24 mouse cellular contexts compared by ENCODE assay signal in the genomic region with DNA sequence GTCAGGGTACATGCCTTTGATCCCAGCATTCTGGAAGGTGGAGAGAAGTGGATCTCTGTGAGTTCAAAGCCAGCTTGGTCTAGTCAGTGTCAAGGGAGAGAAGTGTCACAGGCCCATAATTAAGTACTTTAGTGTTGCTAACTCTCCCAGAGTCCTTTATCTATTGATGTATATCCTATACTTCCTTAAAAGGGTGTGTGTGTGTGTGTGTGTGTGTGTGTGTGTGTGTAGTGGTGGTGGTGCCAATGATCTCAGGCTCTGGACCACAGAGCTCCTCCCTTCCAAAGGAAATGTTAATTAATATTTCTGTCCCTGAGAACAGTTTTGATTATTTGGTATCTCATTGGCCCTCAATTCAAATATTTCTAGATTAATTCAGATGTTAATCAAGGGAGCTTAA. TPM values are rescaled to one million over a fixed set of nuclear protein-coding genes. Genes with fewer than 3 reads are reported as not detected.
DNase-seq lines count a peak whose midpoint lies in the region; ATAC-seq and TF ChIP-seq lines count a peak whose summit lies in the region.
"Had no signal": no experiment of that assay in that cellular context is flagged by ENCODE, and none has a peak within 500 bp of the region (broad histone marks: within the 10 kb centered on the region; RNA-seq: fewer than 3 reads in every experiment).

No protein-coding gene starts in this region.

- no peaks in the 10 kb centered on the region for H3K9me3 ChIP-seq in liver, embryonic 11.5 days (ENCODE audit: control insufficient read depth, low read length)
- no peaks in the 10 kb centered on the region for H3K9me3 ChIP-seq in liver, postnatal 0 days (ENCODE audit: low read length)
- H3K9me3 ChIP-seq in MEL (replicated peaks; ENCODE audit: insufficient read depth, low read length), result no peaks in the 10 kb centered on the region
- H3K9me3 ChIP-seq in kidney, embryonic 14.5 days (ENCODE audit: control insufficient read depth, low read length), result no peaks in the 10 kb centered on the region
- no peaks in the 10 kb centered on the region for H3K9me3 ChIP-seq in intestine, embryonic 16.5 days (ENCODE audit: control insufficient read depth, low read length)
- H3K9me3 ChIP-seq: embryonic facial prominence, embryonic 13.5 days; embryonic facial prominence, embryonic 15.5 days; forebrain, embryonic 10.5 days; forebrain, embryonic 12.5 days had no signal

- H3K4me2 ChIP-seq in liver, embryonic 11.5 days, result no peak overlapping the region
- H3K4me2 ChIP-seq in liver, postnatal 0 days (ENCODE audit: low read depth, low read length), result no peak overlapping the region
- H3K4me2 ChIP-seq in kidney, embryonic 14.5 days (replicated peaks; ENCODE audit: low read depth, low read length), result no peak overlapping the region
- H3K4me2 ChIP-seq in intestine, embryonic 16.5 days (ENCODE audit: low read depth, low read length), result no peak overlapping the region
- H3K4me2 ChIP-seq: embryonic facial prominence, embryonic 13.5 days; embryonic facial prominence, embryonic 15.5 days; forebrain, embryonic 12.5 days had no signal

- no peak for TF ChIP-seq POLR2A in MEL (IDR thresholded peaks at IDR 0.05; ENCODE audit: control insufficient read depth in 1 of 2, insufficient read depth in 1 of 2, low read depth in 1 of 2, low read length in 2 of 2, poor library complexity in 1 of 2)

- ATAC-seq in liver, embryonic 11.5 days (replicated peaks; ENCODE audit: low FRiP score), result no peak
- no peak for ATAC-seq in liver, postnatal 0 days
- ATAC-seq in kidney, embryonic 14.5 days (ENCODE audit: low FRiP score, low TSS enrichment), result no peak
- no peak for ATAC-seq in intestine, embryonic 16.5 days
- ATAC-seq: forebrain, embryonic 14.5 days; forebrain, embryonic 16.5 days had no signal

- H3K9ac ChIP-seq in liver, embryonic 11.5 days (ENCODE audit: low read depth, low read length), result no peak overlapping the region
- H3K9ac ChIP-seq in liver, postnatal 0 days (replicated peaks), result no peak overlapping the region
- H3K9ac ChIP-seq in MEL (ENCODE audit: control insufficient read depth, low read depth, low read length, poor library complexity, severe bottlenecking), result peak overlapping the region; percentile 30
- H3K9ac ChIP-seq in kidney, embryonic 14.5 days (ENCODE audit: low read depth, low read length), result no peak overlapping the region
- no peak overlapping the region for H3K9ac ChIP-seq in intestine, embryonic 16.5 days (ENCODE audit: low read depth, low read length)
- H3K9ac ChIP-seq: embryonic facial prominence, embryonic 13.5 days; embryonic facial prominence, embryonic 15.5 days; forebrain, embryonic 12.5 days had no signal

- no peaks in the 10 kb centered on the region for H3K36me3 ChIP-seq in liver, embryonic 11.5 days (ENCODE audit: control insufficient read depth, insufficient read depth, low read length)
- no peaks in the 10 kb centered on the region for H3K36me3 ChIP-seq in liver, postnatal 0 days (replicated peaks; ENCODE audit: insufficient read depth, low read length)
- peaks cover 0 to 20% of the 10 kb centered on the region in 2 experiments; a peak in 2 of 4 replicates for H3K36me3 ChIP-seq in MEL (ENCODE audit: control insufficient read depth in 1 of 2, insufficient read depth in 2 of 2, low read length in 2 of 2)
- H3K36me3 ChIP-seq in kidney, embryonic 14.5 days (ENCODE audit: control insufficient read depth, insufficient read depth, low read length), result no peaks in the 10 kb centered on the region; the same call in 1 of the 2 replicates
- no peaks in the 10 kb centered on the region for H3K36me3 ChIP-seq in intestine, embryonic 16.5 days (ENCODE audit: control insufficient read depth, insufficient read depth, low read length)
- H3K36me3 ChIP-seq: embryonic facial prominence, embryonic 13.5 days; embryonic facial prominence, embryonic 15.5 days had no signal

- peak overlapping the region; percentile 26; the same call in 1 of the 2 replicates for H3K27ac ChIP-seq in liver, embryonic 11.5 days (ENCODE audit: low read depth, low read length)
- H3K27ac ChIP-seq in liver, postnatal 0 days (ENCODE audit: low read depth), result no peak overlapping the region
- H3K27ac ChIP-seq in MEL (ENCODE audit: control insufficient read depth, low read depth, low read length), result peak overlapping the region; percentile 94
- H3K27ac ChIP-seq in kidney, embryonic 14.5 days (ENCODE audit: low read depth, low read length), result no peak overlapping the region
- H3K27ac ChIP-seq in intestine, embryonic 16.5 days (ENCODE audit: low read length), result no peak overlapping the region
- H3K27ac ChIP-seq: embryonic facial prominence, embryonic 13.5 days; embryonic facial prominence, embryonic 15.5 days; forebrain, embryonic 10.5 days; forebrain, embryonic 12.5 days had no signal

- no peak for DNase-seq in liver, embryonic 11.5 days (ENCODE audit: low spot score)
- no peak for DNase-seq in liver, postnatal 0 days
- DNase-seq in MEL (ENCODE audit: low read depth, low spot score), result no peak
- DNase-seq in MEL-GATA-1-ER (ENCODE audit: extremely low read depth, low read depth), result peak; percentile 5
- DNase-seq: adrenal gland, adult 2 months; adrenal gland, postnatal 10 days; adrenal gland, postnatal 25 days; cerebellum, adult 11 months; cerebellum, adult 18-20 months; cerebellum, adult 8-10 months; cerebellum, adult 9-11 months; cerebellum, postnatal 14 days; cerebellum, postnatal 36 days; embryo, embryonic 11 days had no signal

- no peak for TF ChIP-seq EP300 in liver, postnatal 0 days (IDR thresholded peaks at IDR 0.05; ENCODE audit: low read depth)
- peak; percentile 61 to 64 for TF ChIP-seq EP300 in MEL (IDR thresholded peaks at IDR 0.05; ENCODE audit: low read depth in 1 of 2, low read length in 2 of 2)

- TF ChIP-seq RAD21 in MEL (IDR thresholded peaks at IDR 0.05; ENCODE audit: low read depth, low read length), result no peak

- H3K27me3 ChIP-seq in liver, embryonic 11.5 days (replicated peaks; ENCODE audit: control insufficient read depth, insufficient read depth, low read length), result no peaks in the 10 kb centered on the region
- no peaks in the 10 kb centered on the region for H3K27me3 ChIP-seq in liver, postnatal 0 days (ENCODE audit: insufficient read depth, low read length)
- H3K27me3 ChIP-seq in MEL (ENCODE audit: control insufficient read depth in 1 of 2, insufficient read depth in 2 of 2, low read length in 2 of 2), result no peaks in the 10 kb centered on the region
- no peaks in the 10 kb centered on the region for H3K27me3 ChIP-seq in kidney, embryonic 14.5 days (ENCODE audit: control insufficient read depth, insufficient read depth, low read length)
- H3K27me3 ChIP-seq in intestine, embryonic 16.5 days (replicated peaks; ENCODE audit: control insufficient read depth, insufficient read depth, low read length), result no peaks in the 10 kb centered on the region
- H3K27me3 ChIP-seq: embryonic facial prominence, embryonic 13.5 days; embryonic facial prominence, embryonic 15.5 days; forebrain, embryonic 12.5 days had no signal

- no peak for TF ChIP-seq CTCF in liver, postnatal 0 days (IDR thresholded peaks at IDR 0.05; ENCODE audit: low read depth)
- no peak for TF ChIP-seq CTCF in MEL (IDR thresholded peaks at IDR 0.05 in 2 of 3, conservative IDR thresholded peaks at IDR 0.05 in 1 of 3; ENCODE audit: control insufficient read depth in 1 of 3, insufficient read depth in 1 of 3, low read depth in 2 of 3, low read length in 3 of 3, poor library complexity in 1 of 3, severe bottlenecking in 1 of 3)

- peaks cover 22% of the 10 kb centered on the region for H3K4me1 ChIP-seq in liver, embryonic 11.5 days (replicated peaks; ENCODE audit: control insufficient read depth, insufficient read depth, low read length)
- peaks cover 4% of the 10 kb centered on the region; the same call in 1 of the 2 replicates for H3K4me1 ChIP-seq in liver, postnatal 0 days (ENCODE audit: insufficient read depth)
- peaks cover 3 to 26% of the 10 kb centered on the region in 2 experiments; a peak in 3 of 4 replicates for H3K4me1 ChIP-seq in MEL (ENCODE audit: control insufficient read depth in 1 of 2, insufficient read depth in 2 of 2, low read length in 2 of 2)
- no peaks in the 10 kb centered on the region for H3K4me1 ChIP-seq in kidney, embryonic 14.5 days (ENCODE audit: control insufficient read depth, insufficient read depth, low read length)
- no peaks in the 10 kb centered on the region for H3K4me1 ChIP-seq in intestine, embryonic 16.5 days (ENCODE audit: control insufficient read depth, insufficient read depth, low read length)
- H3K4me1 ChIP-seq: embryonic facial prominence, embryonic 13.5 days; embryonic facial prominence, embryonic 15.5 days had no signal

- no peak overlapping the region for H3K4me3 ChIP-seq in liver, embryonic 11.5 days (ENCODE audit: low read depth, low read length)
- no peak overlapping the region for H3K4me3 ChIP-seq in liver, postnatal 0 days (ENCODE audit: low read depth, low read length)
- peak overlapping the region; percentile 0 to 24; a peak in 2 of 4 replicates for H3K4me3 ChIP-seq in MEL (ENCODE audit: control insufficient read depth in 1 of 2, insufficient read depth in 1 of 2, low read depth in 2 of 2, low read length in 2 of 2)
- H3K4me3 ChIP-seq in kidney, embryonic 14.5 days (ENCODE audit: low read length), result no peak overlapping the region
- H3K4me3 ChIP-seq in intestine, embryonic 16.5 days (ENCODE audit: low read length), result no peak overlapping the region
- H3K4me3 ChIP-seq: embryonic facial prominence, embryonic 13.5 days; embryonic facial prominence, embryonic 15.5 days; erythroblast, embryonic 14.5 days; forebrain, embryonic 10.5 days; forebrain, embryonic 12.5 days had no signal

- no peaks in the 10 kb centered on the region for H3K79me2 ChIP-seq in MEL (ENCODE audit: control insufficient read depth, insufficient read depth, low read length, poor library complexity)

TF ChIP-seq in MEL, 35 proteins besides CTCF, POLR2A, EP300 and RAD21 (continues in another document):
- no peak for TF ChIP-seq E2F4 (IDR thresholded peaks at IDR 0.05; ENCODE audit: borderline replicate concordance, low read depth, low read length)
- TF ChIP-seq KAT2A (conservative IDR thresholded peaks at IDR 0.05; ENCODE audit: low read depth, low read length), result no peak
- TF ChIP-seq NELFE (IDR thresholded peaks at IDR 0.05; ENCODE audit: low read depth, low read length), result no peak
- no peak for TF ChIP-seq NRF1 (IDR thresholded peaks at IDR 0.05; ENCODE audit: insufficient read depth, low read depth, low read length, poor library complexity, severe bottlenecking)
- no peak for TF ChIP-seq ZMIZ1 (IDR thresholded peaks at IDR 0.05; ENCODE audit: low read depth, low read length)
- TF ChIP-seq ETS1 (IDR thresholded peaks at IDR 0.05; ENCODE audit: low read depth, low read length), result peak; percentile 74; the same call in 1 of the 2 replicates

RNA-seq across cellular contexts. Expression of a gene that starts 50.3 kb away (rescaled TPM):
- 54.8 and 65.0 TPM in 2 replicates for polyA plus RNA-seq in liver, embryonic 11.5 days (2014; fragmentation: Nextera tagmentation; extraction: Ambion mirVana)
- polyA plus RNA-seq in liver, postnatal 0 days (2015; fragmentation: Nextera tagmentation; extraction: Ambion mirVana), result 6.5 and 6.8 TPM in 2 replicates
- 0.36 and 1.0 TPM in 2 replicates for total RNA-seq in MEL (2012; rRNA removed)
- 1 to 10 TPM in 1 of 2 experiments, not detected in 1; 1.8 TPM for polyA plus RNA-seq in MEL (2012; ENCODE audit: insufficient read depth in 1 of 2, insufficient read length in 2 of 2, low read depth in 1 of 2, low replicate concordance in 2 of 2, missing spikeins in 1 of 2)
- polyA plus RNA-seq in kidney, embryonic 14.5 days (2014; fragmentation: Nextera tagmentation; extraction: Ambion mirVana), result 7.9 and 17.8 TPM in 2 replicates
- polyA plus RNA-seq in intestine, embryonic 16.5 days (2015; fragmentation: Nextera tagmentation; extraction: Ambion mirVana), result 17.1 and 17.8 TPM in 2 replicates
- polyA plus RNA-seq: C2C12 had no signal

Comparison
In these comparisons a context has a peak if more than half of its experiments do, and no peak if none do; other contexts are left out.
1. H3K27ac ChIP-seq: peak in liver, embryonic 11.5 days (single experiment) and MEL (single experiment); none in liver, postnatal 0 days (single experiment), kidney, embryonic 14.5 days (single experiment) and intestine, embryonic 16.5 days (single experiment).
2. H3K4me3 ChIP-seq: peak in MEL (2 of 2); none in liver, embryonic 11.5 days (single experiment), liver, postnatal 0 days (single experiment), kidney, embryonic 14.5 days (single experiment) and intestine, embryonic 16.5 days (single experiment).